Mouse (Mus musculus): Measurements from ENCODE around the gene Tmem156. TPM values are rescaled to one million over a fixed set of nuclear protein-coding genes. Genes with fewer than 3 reads are reported as not detected.

The Tmem156 gene
- polyA plus RNA-seq, 1 experiment from 2014 or later, result 0.42 TPM

- WGBS, result 69% methylated on average over 5 of the region's 5 CpGs
- Histone ChIP-seq H3K4me2 (replicated peaks) (no peak overlapping the region), H3K9me3 (no peaks in the 10 kb centered on the region), H3K27ac (no peak overlapping the region), H3K27me3 (no peaks in the 10 kb centered on the region), H3K36me3 (peaks cover 37% of the 10 kb centered on the region), H3K4me1 (peaks cover 19% of the 10 kb centered on the region), H3K4me3 (no peak overlapping the region), H3K9ac (no peak overlapping the region)
- no peak for ATAC-seq (ENCODE audit: low FRiP score, low read depth)
These were observed 51.5 kb downstream of the Tmem156 start for GRCm38 (mm10) chr5:65040463-65040862.

- Histone ChIP-seq H3K9me3 (no peaks in the 10 kb centered on the region), H3K4me1 (peaks cover 19% of the 10 kb centered on the region), H3K27me3 (no peaks in the 10 kb centered on the region), H3K4me2 (replicated peaks) (peak overlapping the region; percentile 37), H3K9ac (peak overlapping the region; percentile 35; the same call in 1 of the 2 replicates), H3K36me3 (peaks cover 48% of the 10 kb centered on the region), H3K4me3 (no peak overlapping the region), H3K27ac (peak overlapping the region; percentile 77)
- WGBS, result 36% methylated on average over 11 of the region's 11 CpGs
- peak; percentile 45; the same call in 1 of the 2 replicates for ATAC-seq (ENCODE audit: low FRiP score, low read depth)
These were observed 52.9 kb downstream of the Tmem156 start for GRCm38 (mm10) chr5:65038811-65039571.

GRCm38 (mm10) chr5:65038305-65038704 lies 53.6 kb downstream of the Tmem156 start:
- no peak overlapping the region for H3K9ac ChIP-seq
- H3K27ac ChIP-seq, result peak overlapping the region; percentile 77; the same call in 1 of the 2 replicates
- H3K4me1 ChIP-seq, result peaks cover 17% of the 10 kb centered on the region
- WGBS, result 61% methylated on average over 9 of the region's 9 CpGs
- H3K27me3 ChIP-seq, result no peaks in the 10 kb centered on the region
- peak; percentile 48; the same call in 1 of the 2 replicates for ATAC-seq (ENCODE audit: low FRiP score, low read depth)
- H3K4me3 ChIP-seq, result no peak overlapping the region
- H3K9me3 ChIP-seq, result no peaks in the 10 kb centered on the region
- peaks cover 54% of the 10 kb centered on the region for H3K36me3 ChIP-seq
- H3K4me2 ChIP-seq (replicated peaks), result peak overlapping the region; percentile 37

- 74% methylated on average over 13 of the region's 13 CpGs for WGBS
- no peaks in the 10 kb centered on the region for H3K9me3 ChIP-seq
- H3K4me2 ChIP-seq (replicated peaks), result no peak overlapping the region
- H3K4me3 ChIP-seq, result no peak overlapping the region
- H3K27me3 ChIP-seq, result no peaks in the 10 kb centered on the region
- ATAC-seq (ENCODE audit: low FRiP score, low read depth), result no peak
- no peak overlapping the region for H3K27ac ChIP-seq
- peaks cover 63% of the 10 kb centered on the region for H3K36me3 ChIP-seq
- H3K4me1 ChIP-seq, result peaks cover 17% of the 10 kb centered on the region
- H3K9ac ChIP-seq, result no peak overlapping the region
These were observed 55.3 kb downstream of the Tmem156 start for GRCm38 (mm10) chr5:65036597-65036996.

DNA sequence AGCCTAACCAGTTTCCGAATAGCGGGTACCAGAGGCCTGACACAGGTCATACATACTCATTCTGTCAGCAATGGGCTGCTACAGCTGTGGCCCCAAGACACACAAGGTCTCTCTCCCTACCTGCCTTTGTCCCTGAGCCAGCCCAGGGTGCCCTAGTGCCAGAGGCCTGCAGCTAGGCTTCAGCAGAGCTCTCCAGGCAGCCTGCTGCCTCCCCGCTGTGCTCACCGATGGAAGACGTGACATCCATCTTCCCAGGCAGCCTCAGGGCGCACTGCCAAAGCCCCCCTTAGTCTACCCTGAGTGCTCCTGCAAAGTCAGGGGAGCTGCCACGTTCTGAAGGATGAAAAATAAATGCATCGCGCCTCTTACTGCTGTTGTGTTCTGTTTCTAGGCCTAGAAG lies 63.9 kb downstream of the Tmem156 start:
- WGBS, result 50% methylated on average over 9 of the region's 9 CpGs
- Histone ChIP-seq H3K9ac (no peak overlapping the region), H3K36me3 (peaks cover 64% of the 10 kb centered on the region), H3K4me3 (no peak overlapping the region), H3K9me3 (no peaks in the 10 kb centered on the region), H3K27ac (no peak overlapping the region), H3K4me1 (peaks cover 20% of the 10 kb centered on the region; the same call in 1 of the 2 replicates), H3K27me3 (0 out of 2 replicates have a peak, but pooled peaks cover 3% of the 10 kb centered on the region), H3K4me2 (replicated peaks) (no peak overlapping the region)
- no peak for ATAC-seq (ENCODE audit: low FRiP score, low read depth)

GRCm38 (mm10) chr5:65026776-65027175 lies 65.2 kb downstream of the Tmem156 start:
- H3K9ac ChIP-seq, result no peak overlapping the region
- 0 out of 2 replicates have a peak, but pooled peaks cover 3% of the 10 kb centered on the region for H3K27me3 ChIP-seq
- H3K4me2 ChIP-seq (replicated peaks), result no peak overlapping the region
- 76% methylated on average over 9 of the region's 9 CpGs for WGBS
- 0 out of 2 replicates have a peak, but pooled peaks cover 4% of the 10 kb centered on the region for H3K9me3 ChIP-seq
- ATAC-seq (ENCODE audit: low FRiP score, low read depth), result no peak
- H3K4me3 ChIP-seq, result no peak overlapping the region
- H3K4me1 ChIP-seq, result peaks cover 20% of the 10 kb centered on the region; the same call in 1 of the 2 replicates
- H3K36me3 ChIP-seq, result peaks cover 67% of the 10 kb centered on the region
- no peak overlapping the region for H3K27ac ChIP-seq

GRCm38 (mm10) chr5:65025916-65026315 lies 66.0 kb downstream of the Tmem156 start:
- H3K4me1 ChIP-seq, result peaks cover 19% of the 10 kb centered on the region; the same call in 1 of the 2 replicates
- no peak overlapping the region for H3K9ac ChIP-seq
- 32% methylated on average over 6 of the region's 6 CpGs for whole genome bisulfite sequencing
- H3K36me3 ChIP-seq, result peaks cover 69% of the 10 kb centered on the region
- H3K27ac ChIP-seq, result no peak overlapping the region
- H3K27me3 ChIP-seq, result 0 out of 2 replicates have a peak, but pooled peaks cover 3% of the 10 kb centered on the region
- no peak overlapping the region for H3K4me3 ChIP-seq
- H3K4me2 ChIP-seq (replicated peaks), result no peak overlapping the region
- ATAC-seq (ENCODE audit: low FRiP score, low read depth), result no peak
- H3K9me3 ChIP-seq, result 0 out of 2 replicates have a peak, but pooled peaks cover 6% of the 10 kb centered on the region

GRCm38 (mm10) chr5:65024641-65025040 lies 67.3 kb downstream of the Tmem156 start:
- Histone ChIP-seq H3K27me3 (0 out of 2 replicates have a peak, but pooled peaks cover 3% of the 10 kb centered on the region), H3K9ac (no peak overlapping the region), H3K4me3 (no peak overlapping the region), H3K4me1 (peaks cover 19% of the 10 kb centered on the region), H3K27ac (no peak overlapping the region), H3K36me3 (peaks cover 62% of the 10 kb centered on the region), H3K4me2 (replicated peaks) (no peak overlapping the region), H3K9me3 (0 out of 2 replicates have a peak, but pooled peaks cover 6% of the 10 kb centered on the region)
- ATAC-seq (ENCODE audit: low FRiP score, low read depth), result no peak
- WGBS, result 74% methylated on average over 2 of the region's 2 CpGs

GRCm38 (mm10) chr5:65022006-65022405 lies 69.9 kb downstream of the Tmem156 start:
- ATAC-seq (ENCODE audit: low FRiP score, low read depth), result no peak
- 0 out of 2 replicates have a peak, but pooled peaks cover 6% of the 10 kb centered on the region for H3K9me3 ChIP-seq
- WGBS, result 97% methylated on average over 4 of the region's 4 CpGs
- H3K27ac ChIP-seq, result no peak overlapping the region
- H3K27me3 ChIP-seq, result no peaks in the 10 kb centered on the region
- H3K36me3 ChIP-seq, result peaks cover 72% of the 10 kb centered on the region
- no peak overlapping the region for H3K4me2 ChIP-seq (replicated peaks)
- no peak overlapping the region for H3K9ac ChIP-seq
- H3K4me3 ChIP-seq, result no peak overlapping the region
- peaks cover 15% of the 10 kb centered on the region for H3K4me1 ChIP-seq

GRCm38 (mm10) chr5:65019823-65020222 lies 72.1 kb downstream of the Tmem156 start:
- H3K27me3 ChIP-seq, result no peaks in the 10 kb centered on the region
- H3K36me3 ChIP-seq, result peaks cover 84% of the 10 kb centered on the region
- no peak overlapping the region for H3K4me2 ChIP-seq (replicated peaks)
- no peak overlapping the region for H3K27ac ChIP-seq
- H3K4me3 ChIP-seq, result no peak overlapping the region
- ATAC-seq (ENCODE audit: low FRiP score, low read depth), result no peak
- 61% methylated on average over 7 of the region's 7 CpGs for WGBS
- 0 out of 2 replicates have a peak, but pooled peaks cover 6% of the 10 kb centered on the region for H3K9me3 ChIP-seq
- H3K4me1 ChIP-seq, result peaks cover 5% of the 10 kb centered on the region
- H3K9ac ChIP-seq, result no peak overlapping the region

- Histone ChIP-seq H3K27ac (no peak overlapping the region), H3K9me3 (0 out of 2 replicates have a peak, but pooled peaks cover 6% of the 10 kb centered on the region), H3K9ac (no peak overlapping the region), H3K27me3 (peaks cover 2% of the 10 kb centered on the region; the same call in 1 of the 2 replicates), H3K4me1 (peaks cover 5% of the 10 kb centered on the region), H3K4me2 (replicated peaks) (no peak overlapping the region), H3K36me3 (peaks cover 79% of the 10 kb centered on the region), H3K4me3 (no peak overlapping the region)
- no peak for ATAC-seq (ENCODE audit: low FRiP score, low read depth)
- WGBS, result 81% methylated on average over 8 of the region's 8 CpGs
These were observed 72.8 kb downstream of the Tmem156 start for GRCm38 (mm10) chr5:65019109-65019508.

DNA sequence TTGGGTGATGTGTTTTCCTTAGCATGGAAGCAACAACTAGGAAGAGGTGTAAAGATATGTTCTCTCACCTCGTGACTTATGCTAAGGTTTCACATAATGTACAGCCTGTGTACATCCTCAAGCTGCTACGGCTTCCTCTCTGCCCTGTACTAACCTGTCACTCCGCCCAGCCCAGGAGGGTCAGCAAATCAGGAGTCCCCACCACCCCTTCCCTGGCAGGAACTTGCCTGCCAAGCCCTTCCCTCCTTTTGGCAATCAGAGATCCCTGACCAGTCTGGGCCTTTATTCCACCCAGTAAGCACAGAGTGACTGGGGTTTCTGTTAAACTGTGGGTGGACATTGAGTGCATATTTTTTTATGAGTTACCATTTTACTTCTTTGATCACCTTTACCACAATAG lies 76.4 kb downstream of the Tmem156 start:
- H3K4me3 ChIP-seq, result no peak overlapping the region
- no peak overlapping the region for H3K9ac ChIP-seq
- no peak overlapping the region for H3K4me2 ChIP-seq (replicated peaks)
- no peak overlapping the region for H3K27ac ChIP-seq
- H3K4me1 ChIP-seq, result peaks cover 11% of the 10 kb centered on the region
- no peak for ATAC-seq (ENCODE audit: low FRiP score, low read depth)
- H3K9me3 ChIP-seq, result peaks cover under 1% of the 10 kb centered on the region
- H3K36me3 ChIP-seq, result peaks cover 61% of the 10 kb centered on the region
- H3K27me3 ChIP-seq, result peaks cover 2% of the 10 kb centered on the region; the same call in 1 of the 2 replicates
- WGBS, result 82% methylated on average over 3 of the region's 3 CpGs
